Mouse (Mus musculus) intestine, embryonic 14.5 days (tissue): Measurements from ENCODE around the gene Sptan1. TPM values are rescaled to one million over a fixed set of nuclear protein-coding genes. Genes with fewer than 3 reads are reported as not detected.
A peak's percentile ranks its signal among the peaks of the same experiment; 100 is the strongest.

Source experiments
- ATAC-seq: fragments of 200-750 bp; cut with Nextera tagmentation; replicated peaks from 2 replicates; pipeline ENCODE4 v1.8.0; 2017; ENCODE audit warnings: low read depth, moderate number of reproducible peaks, moderate TSS enrichment, moderate library complexity; ENCODE audit not compliant: low FRiP score, low TSS enrichment
- DNase-seq: peaks from one replicate; pipeline ENCODE4 v3.0.0-alpha.2; 2018; ENCODE audit warnings: low spot score
- H3K27ac ChIP-seq: fragments of 300-500 bp; sonication (generic); 2 replicates; pipeline ENCODE4 v1.5.1; 2014; ENCODE audit warnings: low read depth, mild to moderate bottlenecking, control low read depth
- H3K27me3 ChIP-seq: fragments of 300-500 bp; sonication (generic); replicated peaks from 2 replicates; pipeline ENCODE4 v1.6.1; 2014; ENCODE audit warnings: low read length, control low read depth; ENCODE audit not compliant: control insufficient read depth, insufficient read depth
- H3K36me3 ChIP-seq: fragments of 300-500 bp; sonication (generic); 2 replicates; pipeline ENCODE4 v1.6.1; 2014; ENCODE audit warnings: low read length, control low read depth; ENCODE audit not compliant: control insufficient read depth, insufficient read depth
- H3K4me1 ChIP-seq: fragments of 300-500 bp; sonication (generic); replicated peaks from 2 replicates; pipeline ENCODE4 v1.6.1; 2014; ENCODE audit warnings: low read length, control low read depth, mixed read lengths; ENCODE audit not compliant: control insufficient read depth, insufficient read depth
- H3K4me2 ChIP-seq: fragments of 300-500 bp; sonication (generic); 2 replicates; pipeline ENCODE4 v1.6.1; 2014; ENCODE audit warnings: low read length
- H3K4me3 ChIP-seq: fragments of 300-500 bp; sonication (generic); 2 replicates; pipeline ENCODE4 v1.5.1; 2014; ENCODE audit warnings: low read depth, low read length, control low read depth, mixed read lengths
- H3K9ac ChIP-seq: fragments of 300-500 bp; sonication (generic); 2 replicates; pipeline ENCODE4 v1.6.1; 2014; ENCODE audit warnings: mild to moderate bottlenecking, low read length
- H3K9me3 ChIP-seq: fragments of 300-500 bp; sonication (generic); 2 replicates; pipeline ENCODE4 v1.6.1; 2016; ENCODE audit warnings: low read length, control low read depth; ENCODE audit not compliant: control insufficient read depth
- WGBS: fragments of 180-500 bp; shearing (Covaris S2); extraction: QIAGEN DNeasy Blood & Tissue Kit; methylation state at CpG from one replicate; pipeline ENCODE4 v1.1.7; 2014; 5-methylcytosine and 5-hydroxymethylcytosine counted together
- microRNA-seq: library from miRNA; unstranded; fragments of <30 nt; microRNA quantifications from one replicate; pipeline ENCODE4, GENCODE M21; 2016
- polyA plus RNA-seq: library from polyadenylated mRNA; unstranded; fragments of >200 nt; fragmentation: Nextera tagmentation; extraction: Ambion mirVana; gene quantifications from 2 replicates; pipeline ENCODE4 v1.2.1, GENCODE M21; 2014

Gene Sptan1
- polyA plus RNA-seq, 1 experiment from 2014 or later, result 131 TPM

GRCm38 (mm10) chr2:30078349-30078712, 113.0 kb downstream of the Sptan1 start:
- Histone ChIP-seq H3K9me3 (no peaks in the 10 kb centered on the region), H3K27ac (peak overlapping the region; percentile 79), H3K27me3 (no peaks in the 10 kb centered on the region), H3K36me3 (no peaks in the 10 kb centered on the region), H3K9ac (no peak overlapping the region), H3K4me2 (peak overlapping the region; percentile 97), H3K4me3 (peak overlapping the region; percentile 59), H3K4me1 (peaks cover 8% of the 10 kb centered on the region)
- DNase-seq (no peak), ATAC-seq (no peak; the same call in 1 of the 2 replicates)
- 17% methylated on average over 10 of the region's 10 CpGs for WGBS

GRCm38 (mm10) chr2:30078760-30079159, 113.4 kb downstream of the Sptan1 start:
- Histone ChIP-seq H3K4me3 (no peak overlapping the region), H3K4me2 (peak overlapping the region; percentile 97), H3K9ac (no peak overlapping the region), H3K4me1 (peaks cover 8% of the 10 kb centered on the region), H3K36me3 (no peaks in the 10 kb centered on the region), H3K9me3 (no peaks in the 10 kb centered on the region), H3K27ac (peak overlapping the region; percentile 79; the same call in 1 of the 2 replicates), H3K27me3 (no peaks in the 10 kb centered on the region)
- WGBS, result 71% methylated on average over 4 of the region's 4 CpGs
- ATAC-seq (no peak), DNase-seq (no peak)

DNA sequence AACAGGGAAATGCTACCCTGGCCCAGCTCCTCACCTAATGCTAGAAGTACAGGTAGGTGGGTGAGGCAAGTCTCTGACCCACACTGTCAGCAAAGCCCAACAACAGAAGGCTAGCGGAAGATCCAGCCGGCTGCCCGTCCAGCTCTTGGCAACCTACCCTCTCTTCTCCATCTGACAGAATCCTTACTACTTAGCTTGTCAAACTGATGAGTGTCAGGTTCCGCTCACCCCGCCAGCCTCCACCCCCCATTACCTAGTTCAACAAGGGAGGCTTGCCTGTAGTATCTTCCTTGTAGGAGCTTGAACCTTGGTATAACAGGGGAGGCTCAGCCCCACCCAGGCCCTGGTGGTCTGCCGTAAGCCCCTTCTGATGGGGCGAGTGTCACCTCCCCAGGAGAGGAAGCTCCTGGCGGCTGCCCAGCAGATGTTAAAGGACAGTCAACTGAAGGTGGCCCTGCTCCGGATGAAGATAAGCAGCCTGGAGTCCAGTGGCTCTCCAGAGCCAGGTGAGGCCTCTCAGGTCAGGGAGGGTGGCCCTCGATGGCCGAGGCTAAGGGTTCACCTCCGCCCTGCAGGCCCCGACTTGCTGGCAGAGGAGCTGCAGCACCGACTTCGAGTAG, 114.9 kb downstream of the Sptan1 start:
- ATAC-seq, result no peak
- no peak for DNase-seq
- 89% methylated on average over 15 of the region's 15 CpGs for WGBS

More for the DNA sequence above, 114.9 kb downstream of the Sptan1 start:
- H3K27ac ChIP-seq, result no peak overlapping the region
- H3K9me3 ChIP-seq, result no peaks in the 10 kb centered on the region
- no peak overlapping the region for H3K4me2 ChIP-seq
- H3K4me3 ChIP-seq, result no peak overlapping the region
- H3K36me3 ChIP-seq, result no peaks in the 10 kb centered on the region
- H3K9ac ChIP-seq, result no peak overlapping the region
- H3K27me3 ChIP-seq, result no peaks in the 10 kb centered on the region
- H3K4me1 ChIP-seq, result peaks cover 8% of the 10 kb centered on the region

Small RNAs within 50 kb of the gene (microRNA-seq; reads per million reads assigned to microRNA genes)
- gene Mir6997, result 0.68 reads per million

Other genes with a start within 250 kb of the Sptan1 start
- 0.82 and 1.1 TPM in 2 replicates for gene Gm13420, start 213.9 kb upstream of the Sptan1 start, polyA plus RNA-seq
- not detected in 2 replicates for gene Gm13547, start 206.2 kb upstream of the Sptan1 start, polyA plus RNA-seq
- 48.3 and 50.0 TPM in 2 replicates for gene Coq4, start 178.1 kb upstream of the Sptan1 start, polyA plus RNA-seq
- gene Trub2, start 177.1 kb upstream of the Sptan1 start, polyA plus RNA-seq, result 33.3 and 34.6 TPM in 2 replicates
- gene Slc27a4, start 162.9 kb upstream of the Sptan1 start, polyA plus RNA-seq, result 16.0 and 16.2 TPM in 2 replicates
- gene Urm1, start 145.5 kb upstream of the Sptan1 start, polyA plus RNA-seq, result 26.7 and 26.9 TPM in 2 replicates
- 20.2 and 22.4 TPM in 2 replicates for gene Cercam, start 96.4 kb upstream of the Sptan1 start, polyA plus RNA-seq
- 50.0 and 64.3 TPM in 2 replicates for gene Odf2, start 76.3 kb upstream of the Sptan1 start, polyA plus RNA-seq
- 52.4 and 57.6 TPM in 2 replicates for gene Gle1, start 30.1 kb upstream of the Sptan1 start, polyA plus RNA-seq
- gene Wdr34, start 83.3 kb downstream of the Sptan1 start, polyA plus RNA-seq, result 28.7 and 30.3 TPM in 2 replicates
- 557 and 562 TPM in 2 replicates for gene Set, start 91.8 kb downstream of the Sptan1 start, polyA plus RNA-seq
- 8.2 and 9.9 TPM in 2 replicates for gene Pkn3, start 112.1 kb downstream of the Sptan1 start, polyA plus RNA-seq
- 60.2 and 60.3 TPM in 2 replicates for gene Zdhhc12, start 128.1 kb downstream of the Sptan1 start, polyA plus RNA-seq
- 9.1 and 9.5 TPM in 2 replicates for gene Zer1, start 159.0 kb downstream of the Sptan1 start, polyA plus RNA-seq
- 8.9 and 10.5 TPM in 2 replicates for gene Tbc1d13, start 168.2 kb downstream of the Sptan1 start, polyA plus RNA-seq
- gene Endog, start 205.9 kb downstream of the Sptan1 start, polyA plus RNA-seq, result 30.7 and 38.7 TPM in 2 replicates
- gene Spout1, start 212.9 kb downstream of the Sptan1 start, polyA plus RNA-seq, result 71.1 and 74.1 TPM in 2 replicates
- gene Kyat1, start 240.3 kb downstream of the Sptan1 start, polyA plus RNA-seq, result 13.0 and 15.6 TPM in 2 replicates